Mouse (Mus musculus) right cerebral cortex, postnatal 4 days (tissue): ENCODE data around the gene BC016579.

Experiments
- DNase-seq: peaks from one replicate; pipeline ENCODE4 v3.0.0-alpha.2; 2022

BC016579 gene

GRCm38 (mm10) chr16:45653934-45654332 is at the start of gene BC016579:
BC016579 (minus strand) TSS chr16:45654068.
- no peak for DNase-seq

GRCm38 (mm10) chr16:45699301-45699700 is 45.4 kb upstream of the BC016579 start:
- no peak for DNase-seq

GRCm38 (mm10) chr16:45697996-45698395 is 44.1 kb upstream of the BC016579 start:
- no peak for DNase-seq

GRCm38 (mm10) chr16:45695445-45696160 is 41.7 kb upstream of the BC016579 start:
- DNase-seq, result no peak

GRCm38 (mm10) chr16:45693558-45693957 is 39.7 kb upstream of the BC016579 start, which contains the start of gene Tmprss7:
Tmprss7 (minus strand) TSS chr16:45693658.
- no peak for DNase-seq

- DNase-seq, result no peak
These were observed 39.0 kb upstream of the BC016579 start for GRCm38 (mm10) chr16:45692851-45693250.

GRCm38 (mm10) chr16:45690178-45690577 is 36.3 kb upstream of the BC016579 start:
- peak; percentile 22 for DNase-seq

GRCm38 (mm10) chr16:45686833-45687232 is 33.0 kb upstream of the BC016579 start:
- DNase-seq, result no peak

GRCm38 (mm10) chr16:45685295-45685694 is 31.4 kb upstream of the BC016579 start:
- no peak for DNase-seq

- peak; percentile 75 for DNase-seq
These were observed 30.9 kb upstream of the BC016579 start for GRCm38 (mm10) chr16:45684815-45685214.

- DNase-seq, result no peak
These were observed 22.6 kb upstream of the BC016579 start for GRCm38 (mm10) chr16:45676462-45676861.

GRCm38 (mm10) chr16:45670005-45670404 is 16.1 kb upstream of the BC016579 start:
- DNase-seq, result no peak

- DNase-seq, result no peak
These were observed 14.3 kb upstream of the BC016579 start for GRCm38 (mm10) chr16:45668178-45668577.

GRCm38 (mm10) chr16:45666136-45666535 is 12.3 kb upstream of the BC016579 start:
- no peak for DNase-seq

- DNase-seq, result no peak
These were observed 8.5 kb upstream of the BC016579 start for GRCm38 (mm10) chr16:45662381-45662780.

- DNase-seq, result no peak
These were observed 5.7 kb upstream of the BC016579 start for GRCm38 (mm10) chr16:45659596-45659995.

GRCm38 (mm10) chr16:45658248-45658647 is 4.4 kb upstream of the BC016579 start:
- DNase-seq, result no peak

GRCm38 (mm10) chr16:45657574-45658159 is 3.8 kb upstream of the BC016579 start:
- DNase-seq, result no peak

GRCm38 (mm10) chr16:45654465-45654864 is 597 bp upstream of the BC016579 start:
- no peak for DNase-seq

GRCm38 (mm10) chr16:45653009-45653933 is 597 bp downstream of the BC016579 start:
- no peak for DNase-seq

GRCm38 (mm10) chr16:45651497-45651896 is 2.4 kb downstream of the BC016579 start:
- no peak for DNase-seq

- DNase-seq, result no peak
These were observed 9.5 kb downstream of the BC016579 start for GRCm38 (mm10) chr16:45644380-45644779.

GRCm38 (mm10) chr16:45643944-45644343 is 9.9 kb downstream of the BC016579 start:
- no peak for DNase-seq
